Mouse (Mus musculus) activated CD4-positive, CD25-positive, alpha-beta regulatory T cell, adult 4 months (primary cell): ENCODE data around the gene Edc3. TPM values are rescaled to one million over a fixed set of nuclear protein-coding genes. Genes with fewer than 3 reads are reported as not detected.
A peak's percentile ranks its signal among the peaks of the same experiment; 100 is the strongest.

Experiments
- ATAC-seq: one replicate; pipeline ENCODE4 v1.8.0; 2017
- polyA plus RNA-seq, 2 experiments: library from polyadenylated mRNA; unstranded; fragments of 100-300 nt; shearing (Covaris generic); gene quantifications; one replicate each; pipeline ENCODE4 v1.2.1; 2017

Edc3 gene
- polyA plus RNA-seq, 2 experiments from 2014 or later, result 23.1 to 26.5 TPM

GRCm38 (mm10) chr9:57764147-57764973 lies 56.0 kb downstream of the Edc3 start:
- peak; percentile 22 for ATAC-seq

GRCm38 (mm10) chr9:57764974-57765363 lies 56.6 kb downstream of the Edc3 start:
- peak; percentile 73 for ATAC-seq

GRCm38 (mm10) chr9:57765364-57766351 lies 57.3 kb downstream of the Edc3 start, which contains the start of gene Clk3:
Gene Clk3 (minus strand): TSS chr9:57765860.
- peak; percentile 35 for ATAC-seq

GRCm38 (mm10) chr9:57766431-57766830 lies 58.1 kb downstream of the Edc3 start:
- ATAC-seq, result no peak

GRCm38 (mm10) chr9:57767231-57767630 lies 58.9 kb downstream of the Edc3 start:
- no peak for ATAC-seq

GRCm38 (mm10) chr9:57769539-57770069 lies 61.3 kb downstream of the Edc3 start:
- ATAC-seq, result no peak

- no peak for ATAC-seq
Measured at GRCm38 (mm10) chr9:57770214-57770613, 61.9 kb downstream of the Edc3 start.

GRCm38 (mm10) chr9:57770836-57771235 lies 62.5 kb downstream of the Edc3 start:
- no peak for ATAC-seq

GRCm38 (mm10) chr9:57773754-57774153 lies 65.4 kb downstream of the Edc3 start:
- ATAC-seq, result no peak

GRCm38 (mm10) chr9:57774168-57774567 lies 65.8 kb downstream of the Edc3 start:
- ATAC-seq, result no peak

- no peak for ATAC-seq
Measured at GRCm38 (mm10) chr9:57775026-57775425, 66.7 kb downstream of the Edc3 start.

- no peak for ATAC-seq
Measured at GRCm38 (mm10) chr9:57775736-57776135, 67.4 kb downstream of the Edc3 start.

- ATAC-seq, result no peak
Measured at GRCm38 (mm10) chr9:57782656-57783055, 74.3 kb downstream of the Edc3 start.

GRCm38 (mm10) chr9:57789733-57790132 lies 81.4 kb downstream of the Edc3 start:
- no peak for ATAC-seq

GRCm38 (mm10) chr9:57797456-57797855 lies 89.1 kb downstream of the Edc3 start:
- no peak for ATAC-seq

GRCm38 (mm10) chr9:57798725-57799253 lies 90.4 kb downstream of the Edc3 start:
- no peak for ATAC-seq

- no peak for ATAC-seq
Measured at GRCm38 (mm10) chr9:57800325-57800975, 92.1 kb downstream of the Edc3 start.

Other genes with a start within 250 kb of the Edc3 start
- gene Scamp5, start 240.5 kb upstream of the Edc3 start, polyA plus RNA-seq, result under 1 TPM in 1 of 2 experiments, not detected in 1; 0.50 TPM
- gene Rpp25, start 204.5 kb upstream of the Edc3 start, polyA plus RNA-seq, result not detected
- 100 to 1,000 TPM; 315 to 368 TPM for gene Cox5a, start 187.3 kb upstream of the Edc3 start, polyA plus RNA-seq
- 10 to 100 TPM; 21.7 to 33.7 TPM for gene Fam219b, start 171.0 kb upstream of the Edc3 start, polyA plus RNA-seq
- 10 to 100 TPM in 1 of 2 experiments, 1 to 10 TPM in 1; 7.8 to 14.8 TPM for gene Mpi, start 155.8 kb upstream of the Edc3 start, polyA plus RNA-seq
- 10 to 100 TPM; 68.7 to 92.7 TPM for gene Scamp2, start 147.6 kb upstream of the Edc3 start, polyA plus RNA-seq
- gene Ulk3, start 119.1 kb upstream of the Edc3 start, polyA plus RNA-seq, result 10 to 100 TPM; 25.1 to 29.3 TPM
- not detected for gene Cplx3, start 102.3 kb upstream of the Edc3 start, polyA plus RNA-seq
- not detected for gene Lman1l, start 87.8 kb upstream of the Edc3 start, polyA plus RNA-seq
- gene Csk, start 54.9 kb upstream of the Edc3 start, polyA plus RNA-seq, result 100 to 1,000 TPM; 118 to 146 TPM
- gene Cyp1a2, start 24.8 kb upstream of the Edc3 start, polyA plus RNA-seq, result not detected
- gene Cyp1a1, start 20.6 kb upstream of the Edc3 start, polyA plus RNA-seq, result not detected
- gene Clk3, start 57.3 kb downstream of the Edc3 start, polyA plus RNA-seq, result 10 to 100 TPM; 70.7 to 77.8 TPM
- gene Arid3b, start 128.3 kb downstream of the Edc3 start, polyA plus RNA-seq, result 10 to 100 TPM; 23.3 to 26.5 TPM
- gene Ubl7, start 202.4 kb downstream of the Edc3 start, polyA plus RNA-seq, result 100 to 1,000 TPM; 119 to 137 TPM
- gene Sema7a, start 231.6 kb downstream of the Edc3 start, polyA plus RNA-seq, result under 1 TPM; 0.16 to 0.55 TPM